Mouse (Mus musculus) monocyte, adult 2 months (primary cell): ENCODE data around the gene Olfr1427.
"Not testable (repeated sequence)": the region's sequence is repeated elsewhere in the genome, so short reads cannot be mapped to it uniquely, and the experiment has no call there.

Experiments
- DNase-seq, 2 experiments: peaks; one replicate each; pipeline ENCODE4 v3.0.0; 2022; ENCODE audit warnings: low spot score in 2 of 2, low read depth in 1 of 2

The Olfr1427 gene

GRCm38 (mm10) chr19:12103234-12103633 lies at the start of gene Olfr1427:
Olfr1427 (minus strand) TSS chr19:12103334.
- DNase-seq: no peak

DNA sequence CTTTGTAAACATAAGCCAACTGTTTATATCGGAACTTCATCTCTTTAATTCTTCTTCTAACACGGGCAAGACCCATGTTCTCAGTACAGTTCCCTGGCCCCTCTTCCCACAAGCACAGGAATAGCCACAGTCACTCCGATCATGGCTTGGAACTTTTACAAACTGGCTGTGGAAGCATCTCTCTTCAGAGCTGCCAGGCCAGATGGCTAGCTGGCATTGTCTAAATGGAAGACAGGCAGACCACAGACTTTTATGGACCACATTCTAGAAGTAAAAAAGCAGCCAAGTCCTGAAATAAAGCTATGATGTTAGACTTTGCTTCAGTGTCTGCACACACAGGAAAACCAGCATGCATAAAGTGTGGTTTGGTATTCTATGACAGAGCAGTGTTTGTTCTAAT lies 42.3 kb upstream of the Olfr1427 start:
- DNase-seq: no peak

- DNase-seq: no peak
Observed at GRCm38 (mm10) chr19:12143356-12143755, 40.2 kb upstream of the Olfr1427 start.

DNA sequence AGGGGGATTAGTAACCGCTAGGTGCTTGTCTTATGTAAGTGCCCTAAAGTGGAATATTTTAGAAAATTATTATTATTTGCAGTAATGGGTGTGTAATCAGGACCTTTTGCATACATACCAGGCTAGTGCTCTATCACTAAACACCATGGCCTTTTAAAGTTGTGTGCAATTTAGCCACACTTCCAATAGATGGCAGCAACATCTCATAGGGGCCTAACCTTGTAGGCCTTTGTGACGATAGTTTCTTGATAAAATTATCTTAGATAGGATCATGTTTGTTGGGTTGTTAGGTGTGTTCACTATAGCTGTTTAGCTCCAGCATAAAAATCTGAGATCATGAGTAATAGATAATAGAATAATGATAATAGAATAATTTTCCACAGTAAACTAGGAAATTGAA lies 31.2 kb upstream of the Olfr1427 start:
- DNase-seq: no peak

DNA sequence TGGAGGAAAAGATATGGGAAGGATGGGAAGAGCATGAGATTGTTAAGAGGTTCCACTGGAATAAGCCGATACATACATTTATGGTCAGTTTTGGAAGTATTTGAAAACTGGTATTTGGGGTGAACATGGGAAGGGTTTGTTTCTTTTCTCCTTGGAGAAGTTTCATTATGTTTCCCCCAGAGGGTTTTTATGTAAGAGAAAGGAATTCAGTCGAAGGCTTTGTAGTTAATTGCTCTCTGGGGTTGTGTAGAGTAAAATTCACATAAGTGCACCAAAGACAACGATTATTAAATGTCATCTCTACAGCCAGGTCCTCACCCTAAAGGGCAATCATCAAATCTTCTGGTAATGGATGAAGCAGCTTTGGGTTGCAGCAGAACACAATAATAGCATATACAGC lies 20.0 kb upstream of the Olfr1427 start, which contains the start of gene Olfr76:
Gene Olfr76, minus strand, starts transcription at position 101 of the 400 bp plus-strand sequence.
- no peak for DNase-seq

DNA sequence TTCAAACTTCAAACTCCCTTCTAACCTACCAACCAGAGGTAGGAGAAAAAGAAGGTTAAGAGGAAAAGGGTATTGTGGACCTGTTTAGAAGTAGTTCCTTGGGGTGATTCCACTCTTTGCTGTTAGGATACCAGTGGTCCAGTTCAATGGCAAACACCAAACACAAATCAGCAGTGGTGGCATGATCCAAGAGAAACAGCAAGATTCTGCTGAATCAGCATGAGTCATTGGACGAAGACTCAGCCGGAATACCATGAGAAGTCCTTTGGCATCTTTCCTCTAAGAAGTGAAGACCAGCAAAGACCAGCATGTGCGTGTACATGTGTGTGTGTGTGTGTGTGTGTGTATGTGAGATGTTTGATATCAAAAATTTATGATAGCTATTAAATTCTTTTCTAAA lies 13.3 kb upstream of the Olfr1427 start:
- DNase-seq: no peak

GRCm38 (mm10) chr19:12115797-12116196 lies 12.7 kb upstream of the Olfr1427 start, which contains the start of gene Olfr1428:
Olfr1428 (minus strand) TSS chr19:12115897.
- DNase-seq: no peak

DNA sequence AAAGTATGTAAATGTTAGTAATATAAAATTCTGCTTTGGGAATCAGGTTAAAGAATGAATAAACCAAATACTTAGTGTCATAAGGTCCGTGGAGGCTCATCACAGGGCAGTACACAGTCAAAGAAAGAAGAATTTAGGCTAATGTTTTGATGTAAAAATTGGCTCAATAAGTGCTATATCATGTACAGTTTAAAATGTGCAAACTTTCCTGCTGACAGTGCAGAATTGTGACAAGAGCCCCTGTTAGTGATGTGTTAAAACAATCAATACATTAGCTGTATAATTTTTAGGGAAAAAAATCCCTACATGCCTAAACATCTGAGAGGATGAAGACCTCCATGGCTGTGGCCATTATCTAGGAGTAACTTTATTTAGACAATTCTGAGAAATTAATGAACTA lies 10.7 kb upstream of the Olfr1427 start:
- no peak for DNase-seq

DNA sequence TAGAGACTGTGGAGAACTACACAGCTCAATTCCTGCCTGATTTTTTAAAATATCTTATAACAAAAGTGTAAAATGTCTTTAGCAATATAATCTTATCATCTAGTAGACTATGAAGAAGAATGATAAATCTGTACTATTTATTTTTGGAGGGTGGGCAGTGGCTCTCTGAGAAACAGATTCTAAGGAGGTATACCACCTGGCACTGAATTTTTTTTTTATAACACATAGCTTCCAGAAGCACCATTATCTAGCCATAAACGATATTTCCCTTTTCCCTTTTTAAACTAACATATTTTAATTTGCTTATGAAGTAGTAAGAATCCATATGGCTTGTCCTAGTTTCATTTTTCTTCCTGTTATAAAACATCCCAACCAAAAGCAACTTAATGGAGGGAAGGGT lies 1.4 kb upstream of the Olfr1427 start:
- DNase-seq: no peak

GRCm38 (mm10) chr19:12091913-12092312 lies 11.2 kb downstream of the Olfr1427 start, which contains the start of gene Olfr1426:
Olfr1426 (minus strand) TSS chr19:12092013.
- no peak for DNase-seq

DNA sequence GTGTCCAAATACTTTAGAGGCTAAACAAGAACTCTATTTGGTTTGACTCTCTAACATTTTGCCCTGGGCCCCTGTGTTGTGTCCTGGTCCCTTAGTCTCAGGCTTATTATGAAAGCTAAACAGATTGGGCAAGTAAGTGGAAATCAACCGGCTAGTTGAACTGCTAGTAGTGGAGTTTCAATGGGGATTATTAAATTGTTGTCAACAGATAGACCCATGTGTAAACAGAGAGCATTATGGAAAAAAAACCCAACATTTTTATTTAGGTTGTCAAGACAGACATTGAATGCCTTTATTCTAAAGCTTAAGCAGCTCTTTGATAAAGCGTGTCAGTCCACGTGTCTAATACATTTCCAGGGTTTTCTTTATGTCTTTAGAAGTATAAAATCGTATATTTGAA lies 25.5 kb downstream of the Olfr1427 start, which contains the start of gene Olfr1425:
Gene Olfr1425, minus strand, starts transcription at position 101 of the 400 bp plus-strand sequence.
- not testable (repeated sequence) for DNase-seq

GRCm38 (mm10) chr19:12069546-12069945 lies 33.6 kb downstream of the Olfr1427 start:
- DNase-seq: not testable (repeated sequence)

DNA sequence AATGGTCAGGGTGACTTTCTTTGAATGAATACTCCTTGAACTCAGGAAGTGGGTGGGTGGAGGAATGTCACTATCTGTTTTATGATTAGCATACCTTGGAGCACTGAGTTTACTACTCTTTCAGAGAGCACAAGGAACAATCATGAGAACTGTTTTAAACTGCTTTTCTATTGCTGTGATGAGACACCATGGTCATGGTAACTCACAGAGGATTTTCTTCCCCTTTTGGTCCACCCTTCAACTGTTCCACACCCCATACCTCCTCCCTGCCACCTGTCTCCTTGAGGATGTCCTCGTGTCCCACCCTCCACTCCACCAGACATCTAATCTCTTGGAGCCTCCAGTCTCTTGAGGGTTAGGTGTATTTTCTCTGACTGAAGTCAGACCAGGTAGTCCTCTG lies 35.3 kb downstream of the Olfr1427 start:
- not testable (repeated sequence) for DNase-seq

DNA sequence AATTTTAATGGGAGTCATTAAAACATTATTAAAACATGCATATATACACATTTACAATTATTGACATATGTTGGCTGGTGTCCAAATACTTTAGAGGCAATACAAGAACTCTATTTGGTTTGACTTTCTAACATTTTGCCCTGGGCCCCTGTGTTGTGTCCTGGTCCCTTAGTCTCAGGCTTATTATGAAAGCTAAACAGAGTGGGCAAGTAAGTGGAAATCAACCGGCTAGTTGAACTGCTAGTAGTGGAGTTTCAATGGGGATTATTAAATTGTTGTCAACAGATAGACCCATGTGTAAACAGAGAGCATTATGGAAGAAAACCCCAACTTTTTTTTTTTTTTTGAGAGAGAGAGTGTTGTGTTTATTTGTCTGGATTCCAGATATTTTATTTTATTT lies 40.6 kb downstream of the Olfr1427 start, which contains the start of gene Olfr1424:
Gene Olfr1424, minus strand, starts transcription at position 101 of the 400 bp plus-strand sequence.
- DNase-seq: not testable (repeated sequence)
